Mouse (Mus musculus): ENCODE results near the gene Cacnb4. TPM values are rescaled to one million over a fixed set of nuclear protein-coding genes. Genes with fewer than 3 reads are reported as not detected.

Cacnb4 gene
- 0.29 and 0.37 TPM in 2 replicates for polyA plus RNA-seq (2015; fragmentation: Nextera tagmentation; extraction: Ambion mirVana)

DNA sequence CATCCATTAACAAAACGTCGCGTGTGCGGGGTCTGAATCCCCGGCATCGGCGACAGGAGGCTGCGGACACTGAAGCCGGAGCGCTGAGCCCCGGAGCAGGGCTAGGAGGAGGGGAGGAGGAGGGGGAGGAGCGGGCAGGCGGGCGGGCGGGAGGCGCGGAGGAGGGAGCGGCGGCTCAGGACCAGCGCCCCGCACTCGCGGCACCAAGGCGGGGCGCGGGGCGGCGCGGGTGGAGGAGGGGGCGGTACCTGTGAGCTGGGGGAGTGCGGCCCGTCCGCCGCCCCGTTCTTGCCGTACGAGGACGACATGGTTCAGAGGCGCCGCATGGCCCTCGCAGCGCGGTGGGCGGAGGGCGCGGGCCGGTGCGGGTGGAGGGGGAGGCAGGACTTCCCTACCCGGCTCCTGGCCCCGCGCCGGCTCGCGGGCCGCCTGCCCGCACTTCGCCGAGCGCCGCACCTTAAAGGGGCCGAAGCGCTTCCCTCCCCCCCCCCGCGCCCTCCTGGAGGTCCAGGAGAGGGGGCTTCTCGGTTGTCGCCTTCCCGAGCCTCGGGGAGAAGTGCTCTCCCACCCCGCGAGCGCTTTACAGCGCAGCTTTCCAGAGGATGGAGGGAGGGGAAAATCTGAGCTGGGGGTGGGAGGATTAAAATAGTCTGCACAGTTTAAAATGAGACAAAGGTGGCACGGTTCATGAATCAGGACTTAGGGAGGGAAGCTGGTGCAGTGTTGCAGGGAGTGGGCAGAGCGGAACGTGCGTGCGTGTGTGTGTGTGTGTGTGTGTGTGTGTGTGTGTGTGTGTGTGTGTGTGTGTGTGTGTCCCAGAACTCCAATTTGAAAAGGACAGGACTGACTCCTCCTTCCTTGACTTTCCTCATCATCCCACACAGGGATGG lies at the start of gene Cacnb4:
Gene Cacnb4, minus strand, starts transcription at position 809 of the 890 bp plus-strand sequence.

DNA sequence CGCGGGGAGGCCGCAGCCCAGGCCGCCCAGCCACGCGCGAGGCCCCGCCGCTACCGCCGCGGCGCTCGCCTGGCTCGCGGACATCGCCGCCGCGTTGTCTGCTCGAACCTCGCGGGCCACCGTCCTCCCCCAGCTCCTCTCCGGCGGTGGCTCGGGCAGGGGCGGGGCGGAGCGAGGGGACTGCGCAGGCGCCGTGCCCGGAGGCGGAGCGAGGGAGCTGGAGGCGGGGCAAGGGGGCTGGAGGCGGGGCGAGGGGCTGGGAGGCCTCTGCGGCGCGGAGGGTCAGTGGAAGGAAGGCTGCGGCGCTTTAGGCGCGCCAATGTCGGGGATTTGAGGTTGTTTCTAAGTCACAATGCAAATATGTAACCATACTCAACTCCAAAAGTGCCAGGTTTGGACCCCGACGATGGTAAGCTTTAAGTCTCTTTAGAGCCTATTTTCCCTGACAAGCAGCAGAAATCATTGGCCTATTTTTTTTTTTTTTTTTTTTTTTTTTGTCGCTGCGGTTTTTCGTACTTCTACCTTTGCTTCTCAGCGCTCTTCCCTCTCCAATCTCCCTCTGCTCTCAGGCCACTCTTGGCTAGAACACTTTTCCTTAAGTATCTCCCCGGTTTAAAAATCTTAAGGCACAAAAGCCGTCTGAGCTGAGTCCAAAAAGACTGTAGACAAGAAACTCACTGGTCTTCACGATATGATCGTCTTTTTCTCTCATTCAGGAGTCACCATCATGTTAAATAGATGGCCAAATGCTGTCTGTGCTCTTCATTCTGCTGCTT lies 251.7 kb downstream of the Cacnb4 start, which contains the start of gene Arl5a:
Gene Arl5a, minus strand, starts transcription at position 155 of the 776 bp plus-strand sequence.

DNA sequence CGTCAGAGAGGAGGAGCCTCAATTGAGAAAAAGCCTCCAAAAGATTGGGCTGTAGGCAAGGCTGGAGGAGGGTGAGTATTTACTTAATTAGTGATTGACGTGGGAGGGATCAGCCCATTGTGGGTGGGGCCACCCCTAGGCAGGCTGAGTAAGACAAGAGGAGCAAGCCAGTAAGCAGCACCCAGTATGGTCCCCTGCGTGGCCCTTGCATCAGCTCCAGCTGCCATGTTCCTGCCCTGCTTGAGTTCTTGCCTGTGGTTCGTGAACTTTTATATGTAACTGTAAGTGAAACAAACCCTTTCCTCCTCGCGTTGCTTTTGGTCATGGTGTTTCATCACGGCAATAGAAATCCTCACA lies 298.2 kb downstream of the Cacnb4 start, which contains the start of gene Neb:
Gene Neb, minus strand, starts transcription at position 27 of the 357 bp plus-strand sequence.

Other genes starting within 250 kb of the Cacnb4 start
- gene Stam2, start 65.5 kb upstream of the Cacnb4 start, polyA plus RNA-seq (2015; fragmentation: Nextera tagmentation; extraction: Ambion mirVana): 29.2 and 33.9 TPM in 2 replicates
- 2.4 TPM in 2 replicates for gene Fmnl2, start 181.0 kb upstream of the Cacnb4 start, polyA plus RNA-seq (2015; fragmentation: Nextera tagmentation; extraction: Ambion mirVana)